Mouse (Mus musculus) intestine, embryonic 15.5 days (tissue): ENCODE measurements around the gene Msgn1. TPM values are rescaled to one million over a fixed set of nuclear protein-coding genes. Genes with fewer than 3 reads are reported as not detected.

Experiments
- ATAC-seq: fragments of 200-750 bp; cut with Nextera tagmentation; 2 replicates; pipeline ENCODE4 v1.8.0; 2017; ENCODE audit warnings: moderate TSS enrichment, moderate library complexity
- H3K27ac ChIP-seq: fragments of 300-500 bp; sonication (generic); 2 replicates; pipeline ENCODE4 v1.5.1; 2015; ENCODE audit warnings: mild to moderate bottlenecking, inconsistent platforms
- H3K27me3 ChIP-seq: fragments of 300-500 bp; sonication (generic); replicated peaks from 2 replicates; pipeline ENCODE4 v1.6.1; 2015; ENCODE audit warnings: inconsistent platforms
- H3K36me3 ChIP-seq: fragments of 300-500 bp; sonication (generic); 2 replicates; pipeline ENCODE4 v1.6.1; 2015; ENCODE audit warnings: inconsistent platforms
- H3K4me1 ChIP-seq: fragments of 300-500 bp; sonication (generic); replicated peaks from 2 replicates; pipeline ENCODE4 v1.6.1; 2015; ENCODE audit warnings: inconsistent platforms
- H3K4me2 ChIP-seq: fragments of 300-500 bp; sonication (generic); replicated peaks from 2 replicates; pipeline ENCODE4 v1.6.1; 2015; ENCODE audit warnings: mild to moderate bottlenecking, inconsistent platforms
- H3K4me3 ChIP-seq: fragments of 300-500 bp; sonication (generic); replicated peaks from 2 replicates; pipeline ENCODE4 v1.5.1; 2015; ENCODE audit warnings: inconsistent platforms
- H3K9ac ChIP-seq: fragments of 300-500 bp; sonication (generic); 2 replicates; pipeline ENCODE4 v1.6.1; 2015; ENCODE audit warnings: inconsistent platforms
- H3K9me3 ChIP-seq: fragments of 300-500 bp; sonication (generic); 2 replicates; pipeline ENCODE4 v1.6.1; 2016; ENCODE audit warnings: inconsistent platforms
- WGBS: fragments of 180-500 bp; shearing (Covaris S2); methylation state at CpG from one replicate; pipeline ENCODE4 v1.1.7; 2015; 5-methylcytosine and 5-hydroxymethylcytosine counted together
- polyA plus RNA-seq: library from polyadenylated mRNA; unstranded; fragments of >200 nt; fragmentation: Nextera tagmentation; extraction: Ambion mirVana; gene quantifications from 2 replicates; pipeline ENCODE4 v1.2.1, GENCODE M21; 2015

The Msgn1 gene
- polyA plus RNA-seq, 1 experiment from 2014 or later = not detected

DNA sequence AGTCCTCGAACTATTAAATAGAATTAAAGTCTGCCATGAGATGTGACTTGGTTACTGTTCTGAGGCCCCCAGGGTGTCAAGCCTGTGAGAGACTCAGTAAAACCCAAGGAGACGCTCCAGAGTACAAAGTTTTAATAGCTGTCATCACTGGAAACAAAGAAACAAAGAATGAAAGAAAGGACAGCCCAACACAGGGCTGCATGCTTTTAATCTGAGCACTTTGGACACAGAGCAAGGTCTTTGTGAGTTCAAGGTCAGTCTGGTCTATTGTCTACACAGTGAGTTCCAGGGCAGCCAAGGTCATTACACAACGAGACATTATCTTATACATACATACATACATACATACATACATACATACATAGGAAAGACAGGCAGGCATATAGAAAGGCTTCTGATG, 7.7 kb upstream of the Msgn1 start:
- Histone ChIP-seq H3K27me3 (no peaks in the 10 kb centered on the region), H3K9me3 (no peaks in the 10 kb centered on the region), H3K9ac (no peak overlapping the region), H3K4me2 (no peak overlapping the region), H3K4me3 (no peak overlapping the region), H3K36me3 (no peaks in the 10 kb centered on the region), H3K4me1 (no peaks in the 10 kb centered on the region), H3K27ac (no peak overlapping the region)
- WGBS = 78% methylated on average over 3 of the region's 3 CpGs
- ATAC-seq = no peak

GRCm38 (mm10) chr12:11215555-11215954, 6.8 kb upstream of the Msgn1 start:
- H3K9me3 ChIP-seq = no peaks in the 10 kb centered on the region
- H3K4me1 ChIP-seq = no peaks in the 10 kb centered on the region
- no peak overlapping the region for H3K4me3 ChIP-seq
- no peak overlapping the region for H3K4me2 ChIP-seq
- no peak overlapping the region for H3K27ac ChIP-seq
- no peak overlapping the region for H3K9ac ChIP-seq
- H3K27me3 ChIP-seq = no peaks in the 10 kb centered on the region
- WGBS = 87% methylated on average over 2 of the region's 2 CpGs
- H3K36me3 ChIP-seq = no peaks in the 10 kb centered on the region
- ATAC-seq = no peak

- Histone ChIP-seq H3K27me3 (no peaks in the 10 kb centered on the region), H3K4me3 (no peak overlapping the region), H3K9me3 (no peaks in the 10 kb centered on the region), H3K9ac (no peak overlapping the region), H3K36me3 (no peaks in the 10 kb centered on the region), H3K4me1 (no peaks in the 10 kb centered on the region), H3K27ac (no peak overlapping the region), H3K4me2 (no peak overlapping the region)
- ATAC-seq = no peak
Measured at GRCm38 (mm10) chr12:11214776-11215175, 6.0 kb upstream of the Msgn1 start.

GRCm38 (mm10) chr12:11212881-11213280, 4.1 kb upstream of the Msgn1 start:
- WGBS = 69% methylated on average over 1 of the region's 1 CpGs
- H3K27me3 ChIP-seq = 0 out of 2 replicates have a peak, but pooled peaks cover 2% of the 10 kb centered on the region

DNA sequence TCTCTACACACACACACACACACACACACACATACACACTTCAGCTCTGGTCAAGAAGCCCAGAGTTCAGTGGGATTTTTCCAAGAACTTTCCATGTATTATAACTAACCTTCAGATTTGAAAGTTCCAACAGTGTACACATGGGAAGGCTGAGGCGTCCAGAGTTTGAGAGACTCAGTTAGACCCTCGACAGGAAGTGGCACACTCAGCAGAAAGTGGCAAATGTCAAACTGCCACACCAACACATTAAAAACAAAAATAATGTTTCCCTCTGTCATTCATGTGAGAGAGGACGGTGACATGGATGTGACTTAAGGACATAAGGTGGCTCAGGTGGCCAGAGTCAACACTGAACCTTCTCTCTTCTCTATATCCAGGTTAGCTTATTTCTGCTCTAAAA, 1.6 kb upstream of the Msgn1 start:
- ATAC-seq = no peak
- Histone ChIP-seq H3K9ac (no peak overlapping the region), H3K4me3 (no peak overlapping the region), H3K4me1 (no peaks in the 10 kb centered on the region), H3K4me2 (no peak overlapping the region), H3K36me3 (no peaks in the 10 kb centered on the region), H3K27ac (no peak overlapping the region), H3K27me3 (0 out of 2 replicates have a peak, but pooled peaks cover 2% of the 10 kb centered on the region), H3K9me3 (no peaks in the 10 kb centered on the region)
- 67% methylated on average over 3 of the region's 3 CpGs for WGBS

More at GRCm38 (mm10) chr12:11212881-11213280, 4.1 kb upstream of the Msgn1 start:
- H3K4me1 ChIP-seq = no peaks in the 10 kb centered on the region
- no peak overlapping the region for H3K9ac ChIP-seq
- H3K36me3 ChIP-seq = no peaks in the 10 kb centered on the region
- H3K4me2 ChIP-seq = no peak overlapping the region
- no peaks in the 10 kb centered on the region for H3K9me3 ChIP-seq
- no peak overlapping the region for H3K27ac ChIP-seq
- no peak for ATAC-seq
- H3K4me3 ChIP-seq = no peak overlapping the region

DNA sequence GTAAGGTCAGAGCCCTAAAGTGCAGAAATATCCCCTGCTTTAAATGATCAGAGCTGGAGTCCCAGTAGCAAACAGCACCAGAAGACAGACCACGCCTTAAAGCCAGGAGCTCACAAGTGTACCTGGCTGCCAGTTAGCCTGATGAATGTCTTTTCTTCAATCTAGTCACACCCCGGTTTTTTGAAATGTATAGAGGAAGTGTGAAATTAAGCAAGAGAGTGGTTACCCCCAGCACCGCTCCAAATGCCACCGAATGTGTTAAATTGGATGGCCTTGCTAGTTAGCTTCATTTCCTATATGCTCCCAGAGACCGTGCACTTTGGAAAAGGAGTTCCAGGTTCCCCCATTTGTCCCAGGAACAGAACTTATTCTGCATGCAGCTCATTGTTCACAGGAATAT, 864 bp upstream of the Msgn1 start:
- Histone ChIP-seq H3K4me3 (no peak overlapping the region), H3K9ac (no peak overlapping the region), H3K9me3 (no peaks in the 10 kb centered on the region), H3K27me3 (0 out of 2 replicates have a peak, but pooled peaks cover 2% of the 10 kb centered on the region), H3K4me2 (no peak overlapping the region), H3K4me1 (0 out of 2 replicates have a peak, but pooled peaks cover under 1% of the 10 kb centered on the region), H3K27ac (no peak overlapping the region), H3K36me3 (no peaks in the 10 kb centered on the region)
- ATAC-seq = no peak
- 50% methylated on average over 5 of the region's 5 CpGs for WGBS

- no peaks in the 10 kb centered on the region for H3K36me3 ChIP-seq
- H3K9ac ChIP-seq = no peak overlapping the region
- WGBS = 72% methylated on average over 4 of the region's 4 CpGs
- H3K27me3 ChIP-seq = 0 out of 2 replicates have a peak, but pooled peaks cover 2% of the 10 kb centered on the region
- no peak for ATAC-seq
- H3K27ac ChIP-seq = no peak overlapping the region
- H3K4me2 ChIP-seq = no peak overlapping the region
- no peak overlapping the region for H3K4me3 ChIP-seq
- 0 out of 2 replicates have a peak, but pooled peaks cover 3% of the 10 kb centered on the region for H3K4me1 ChIP-seq
- H3K9me3 ChIP-seq = no peaks in the 10 kb centered on the region
Measured at GRCm38 (mm10) chr12:11206321-11206720, 2.5 kb downstream of the Msgn1 start.

DNA sequence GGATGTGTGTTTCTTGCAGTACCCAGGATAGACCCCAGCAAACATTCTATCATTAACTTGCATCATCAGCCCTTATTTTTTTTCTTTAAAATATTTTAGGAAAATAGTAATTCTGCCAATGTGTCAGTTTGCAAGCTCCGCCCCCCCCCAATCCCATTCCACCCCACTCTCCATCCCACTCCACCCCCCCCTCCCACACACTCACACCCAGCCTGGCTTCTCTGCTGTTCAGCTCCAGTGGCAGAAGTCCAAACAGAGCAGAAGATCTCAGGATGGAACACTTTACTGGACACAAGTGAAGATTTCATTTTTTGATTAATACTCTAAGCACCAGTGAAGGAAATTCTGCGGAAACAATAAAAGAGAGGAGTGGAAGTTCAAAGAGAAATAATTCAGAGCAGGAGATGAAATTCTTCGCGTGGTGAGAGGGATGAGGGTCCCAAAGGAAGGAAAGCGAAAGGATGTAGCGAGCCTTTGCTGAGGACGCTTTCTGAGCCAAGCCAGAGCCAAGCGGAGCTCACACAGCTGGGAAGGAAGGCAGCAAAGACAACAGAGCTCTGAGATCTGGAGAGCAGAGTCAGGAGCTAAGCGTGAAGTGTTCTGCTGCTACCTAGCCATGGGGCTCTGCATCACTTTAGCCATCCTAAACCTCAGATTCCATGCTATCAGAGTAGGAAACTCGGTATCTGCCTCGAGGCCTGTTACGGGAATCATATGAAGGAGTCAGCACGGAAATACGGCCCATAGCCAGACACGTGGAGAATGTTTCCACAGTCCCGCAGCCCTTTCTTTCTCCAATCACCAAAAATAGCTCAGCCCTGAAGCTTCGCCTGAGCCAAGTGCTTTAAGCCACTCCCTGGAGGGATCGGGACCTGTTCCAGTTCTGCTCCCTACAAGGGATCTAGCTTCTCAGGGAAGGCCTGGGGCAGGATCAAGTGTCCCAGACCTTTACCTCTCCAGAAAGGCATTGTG, 4.8 kb downstream of the Msgn1 start:
- H3K9me3 ChIP-seq = no peaks in the 10 kb centered on the region
- 45% methylated on average over 18 of the region's 18 CpGs for WGBS
- H3K4me3 ChIP-seq = no peak overlapping the region
- 0 out of 2 replicates have a peak, but pooled peaks cover 2% of the 10 kb centered on the region for H3K27me3 ChIP-seq
- 0 out of 2 replicates have a peak, but pooled peaks cover 3% of the 10 kb centered on the region for H3K4me1 ChIP-seq
- ATAC-seq = peak; percentile 75
- peak overlapping the region; percentile 74 for H3K27ac ChIP-seq
- no peak overlapping the region for H3K9ac ChIP-seq
- peak overlapping the region; percentile 42 for H3K4me2 ChIP-seq
- no peaks in the 10 kb centered on the region for H3K36me3 ChIP-seq

- H3K4me2 ChIP-seq = no peak overlapping the region
- H3K4me3 ChIP-seq = no peak overlapping the region
- no peaks in the 10 kb centered on the region for H3K9me3 ChIP-seq
- H3K27me3 ChIP-seq = no peaks in the 10 kb centered on the region
- WGBS = 94% methylated on average over 8 of the region's 8 CpGs
- H3K9ac ChIP-seq = no peak overlapping the region
- H3K27ac ChIP-seq = no peak overlapping the region
- no peaks in the 10 kb centered on the region for H3K36me3 ChIP-seq
- ATAC-seq = no peak
- 0 out of 2 replicates have a peak, but pooled peaks cover 3% of the 10 kb centered on the region for H3K4me1 ChIP-seq
Measured at GRCm38 (mm10) chr12:11202476-11202875, 6.3 kb downstream of the Msgn1 start.

GRCm38 (mm10) chr12:11200711-11201110, 8.1 kb downstream of the Msgn1 start:
- Histone ChIP-seq H3K27ac (no peak overlapping the region), H3K27me3 (no peaks in the 10 kb centered on the region), H3K36me3 (no peaks in the 10 kb centered on the region), H3K4me3 (no peak overlapping the region), H3K9me3 (no peaks in the 10 kb centered on the region), H3K4me2 (no peak overlapping the region), H3K4me1 (peaks cover 3% of the 10 kb centered on the region; the same call in 1 of the 2 replicates), H3K9ac (no peak overlapping the region)
- WGBS = 91% methylated on average over 12 of the region's 12 CpGs
- no peak for ATAC-seq

- H3K4me1 ChIP-seq = no peaks in the 10 kb centered on the region; the same call in 1 of the 2 replicates
- H3K4me2 ChIP-seq = no peak overlapping the region
- H3K9ac ChIP-seq = no peak overlapping the region
- no peaks in the 10 kb centered on the region for H3K9me3 ChIP-seq
- no peak for ATAC-seq
- H3K27ac ChIP-seq = no peak overlapping the region
- no peaks in the 10 kb centered on the region for H3K27me3 ChIP-seq
- no peaks in the 10 kb centered on the region for H3K36me3 ChIP-seq
- H3K4me3 ChIP-seq = no peak overlapping the region
- WGBS = 38% methylated on average over 2 of the region's 2 CpGs
Measured at GRCm38 (mm10) chr12:11198551-11198950, 10.2 kb downstream of the Msgn1 start.

DNA sequence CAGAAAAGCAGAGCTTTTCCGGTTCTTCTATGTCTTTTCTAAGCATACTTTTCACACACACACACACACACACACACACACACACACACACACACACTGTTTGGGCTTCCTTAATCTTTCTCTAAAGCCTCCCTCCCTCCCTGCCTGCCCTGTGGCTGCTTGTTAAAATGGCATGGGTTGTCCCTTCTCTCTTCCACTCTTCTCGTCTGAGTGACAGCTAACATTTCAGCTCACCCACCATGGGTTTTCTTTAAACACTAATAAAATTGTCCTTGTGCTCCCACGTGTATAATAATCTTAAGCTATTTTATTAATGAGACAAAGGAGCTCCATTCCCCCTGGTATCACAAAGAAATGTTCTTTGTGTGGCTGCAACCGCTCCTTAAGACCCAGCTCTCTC, 10.7 kb downstream of the Msgn1 start:
- H3K27me3 ChIP-seq = no peaks in the 10 kb centered on the region
- no peaks in the 10 kb centered on the region; the same call in 1 of the 2 replicates for H3K4me1 ChIP-seq
- 51% methylated on average over 4 of the region's 4 CpGs for WGBS
- H3K4me3 ChIP-seq = no peak overlapping the region
- H3K36me3 ChIP-seq = no peaks in the 10 kb centered on the region
- no peak overlapping the region for H3K9ac ChIP-seq
- H3K9me3 ChIP-seq = no peaks in the 10 kb centered on the region
- no peak overlapping the region for H3K4me2 ChIP-seq
- ATAC-seq = no peak
- no peak overlapping the region for H3K27ac ChIP-seq
